Mouse (Mus musculus) stomach, postnatal 0 days (tissue): ENCODE measurements at regions not wholly inside any gene's neighbourhood (a gene's known extent, or its start where the extent isn't known, plus 50 kb on each side); places are given as distances from the start of the nearest gene placed in this dataset.

Source experiments
- ATAC-seq: fragments of 200-750 bp; cut with Nextera tagmentation; 2 replicates; pipeline ENCODE4 v1.8.0; 2017; ENCODE audit not compliant: low FRiP score, low TSS enrichment
- DNase-seq: peaks from one replicate; pipeline ENCODE4 v3.0.0-alpha.2; 2016; ENCODE audit warnings: low spot score
- H3K27ac ChIP-seq: fragments of 300-500 bp; sonication (generic); replicated peaks from 2 replicates; pipeline ENCODE4 v1.5.1; 2014; ENCODE audit warnings: mild to moderate bottlenecking, control low read depth
- H3K27me3 ChIP-seq: fragments of 300-500 bp; sonication (generic); 2 replicates; pipeline ENCODE4 v1.6.1; 2014; ENCODE audit warnings: low read length; ENCODE audit not compliant: control insufficient read depth, insufficient read depth
- H3K36me3 ChIP-seq: fragments of 300-500 bp; sonication (generic); 2 replicates; pipeline ENCODE4 v1.6.1; 2014; ENCODE audit warnings: low read length, mixed read lengths; ENCODE audit not compliant: control insufficient read depth, insufficient read depth
- H3K4me1 ChIP-seq: fragments of 300-500 bp; sonication (generic); replicated peaks from 2 replicates; pipeline ENCODE4 v1.6.1; 2014; ENCODE audit warnings: antibody characterized with exemption; ENCODE audit not compliant: control insufficient read depth, insufficient read depth
- H3K4me2 ChIP-seq: fragments of 300-500 bp; sonication (generic); replicated peaks from 2 replicates; pipeline ENCODE4 v1.6.1; 2014; ENCODE audit warnings: low read depth, mild to moderate bottlenecking, control low read depth, moderate library complexity
- H3K4me3 ChIP-seq: fragments of 300-500 bp; sonication (generic); 2 replicates; pipeline ENCODE4 v1.5.1; 2014; ENCODE audit warnings: low read depth, low read length, control low read depth
- H3K9ac ChIP-seq: fragments of 300-500 bp; sonication (generic); 2 replicates; pipeline ENCODE4 v1.6.1; 2014; ENCODE audit warnings: mild to moderate bottlenecking, low read length, control low read depth, mixed read lengths
- H3K9me3 ChIP-seq: fragments of 300-500 bp; sonication (generic); 2 replicates; pipeline ENCODE4 v1.6.1; 2016; ENCODE audit warnings: low read length; ENCODE audit not compliant: control insufficient read depth
- CTCF ChIP-seq: IDR thresholded peaks from 2 replicates; pipeline ENCODE4 v1.5.1; 2016; ENCODE audit warnings: antibody characterized with exemption, low read depth, mild to moderate bottlenecking, moderate library complexity
- EP300 ChIP-seq: optimal IDR thresholded peaks from 2 replicates; pipeline ENCODE3; 2016; ENCODE audit warnings: antibody characterized with exemption
- WGBS: fragments of 180-500 bp; shearing (Covaris S2); extraction: QIAGEN DNeasy Blood & Tissue Kit; methylation state at CpG from one replicate; pipeline ENCODE4 v1.1.7; 2014; 5-methylcytosine and 5-hydroxymethylcytosine counted together

DNA sequence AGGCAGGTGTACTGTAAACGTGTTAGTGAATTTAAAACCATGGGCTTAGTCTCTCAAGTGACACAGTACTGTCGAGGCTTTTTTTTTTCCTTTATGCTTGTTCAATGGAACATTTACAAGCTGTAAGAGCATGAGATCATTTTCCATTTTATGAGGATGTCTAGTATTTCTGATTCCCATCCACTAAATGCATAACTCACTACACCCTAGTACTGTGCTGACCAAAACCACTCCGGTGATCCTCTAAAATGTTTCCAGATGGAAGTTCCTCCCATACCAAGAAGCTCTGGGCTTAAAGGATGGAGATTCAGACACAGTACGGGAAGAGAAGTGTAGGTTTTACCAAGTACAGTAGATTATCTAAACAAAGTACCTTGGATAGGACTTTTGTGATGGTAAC lies 50.3 kb upstream of the Gm6993 start:
- Histone ChIP-seq H3K4me2 (no peak overlapping the region), H3K36me3 (no peaks in the 10 kb centered on the region), H3K4me3 (no peak overlapping the region), H3K27ac (no peak overlapping the region), H3K9ac (no peak overlapping the region), H3K9me3 (no peaks in the 10 kb centered on the region), H3K4me1 (peaks cover 4% of the 10 kb centered on the region; the same call in 1 of the 2 replicates), H3K27me3 (no peaks in the 10 kb centered on the region)
- no peak for DNase-seq
- 73% methylated on average over 4 of the region's 4 CpGs for WGBS
- no peak for TF ChIP-seq CTCF
- TF ChIP-seq EP300: no peak
- ATAC-seq: no peak
